Mouse (Mus musculus) liver, embryonic 14.5 days (tissue): ENCODE data around the gene Serpina3g.
"Not testable (repeated sequence)": the region's sequence is repeated elsewhere in the genome, so short reads cannot be mapped to it uniquely, and the experiment has no call there.

Experiments
- CTCF ChIP-seq: IDR thresholded peaks from 2 replicates; pipeline ENCODE4 v1.5.1; 2016; ENCODE audit warnings: antibody characterized with exemption, low read depth, control low read depth
- EP300 ChIP-seq: IDR thresholded peaks from 2 replicates; pipeline ENCODE4 v1.6.1; 2016; ENCODE audit warnings: antibody characterized with exemption, low read depth

GRCm38 (mm10) chr12:104238048-104238447 is 2.0 kb downstream of the Serpina3g start:
- not testable (repeated sequence) for TF ChIP-seq EP300, CTCF
